Mouse (Mus musculus) testis, postnatal 14 days (tissue): Measurements from ENCODE around the gene Rac1.
"Not testable (repeated sequence)": the region's sequence is repeated elsewhere in the genome, so short reads cannot be mapped to it uniquely, and the experiment has no call there.

ENCODE experiments used
- DNase-seq: peaks from one replicate; pipeline ENCODE4 v3.0.0; 2021; ENCODE audit warnings: low spot score

Rac1 gene

DNA sequence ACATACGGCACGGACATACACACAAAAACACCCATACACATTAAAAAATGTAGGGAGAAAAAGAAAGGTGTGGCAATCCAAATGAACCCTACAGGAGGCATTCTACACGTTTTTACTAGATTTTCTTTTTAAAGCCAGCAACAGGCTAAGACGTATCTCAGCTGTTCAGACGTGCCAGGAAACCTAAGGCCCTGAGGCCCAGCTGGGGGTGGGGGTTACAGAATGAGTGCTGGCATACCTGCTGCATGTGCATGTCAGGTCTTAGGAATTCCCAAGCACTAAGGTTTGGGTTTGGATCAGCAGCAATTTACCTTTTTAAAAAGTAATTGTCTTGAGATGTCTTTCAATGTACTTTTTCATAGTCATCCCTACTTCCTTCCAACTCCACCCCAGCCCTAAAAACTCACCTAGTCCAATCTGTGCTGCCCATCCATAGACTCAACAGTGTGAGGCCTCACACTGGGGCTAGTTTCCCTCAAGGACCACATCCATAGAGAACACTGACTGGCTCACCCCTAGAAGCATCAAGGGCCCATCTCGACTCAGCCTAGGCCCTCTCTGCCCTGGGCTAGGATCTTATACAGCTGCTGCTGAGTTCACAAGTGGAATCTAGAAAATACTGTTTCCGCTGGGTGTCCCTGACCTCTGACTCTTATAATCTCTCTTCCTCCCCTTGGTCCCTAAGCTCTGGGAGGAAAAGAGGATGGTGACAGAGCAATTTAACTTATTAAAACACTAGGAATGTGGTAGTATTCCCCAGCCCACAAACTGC is 2.2 kb downstream of the Rac1 start:
- DNase-seq: no peak

DNA sequence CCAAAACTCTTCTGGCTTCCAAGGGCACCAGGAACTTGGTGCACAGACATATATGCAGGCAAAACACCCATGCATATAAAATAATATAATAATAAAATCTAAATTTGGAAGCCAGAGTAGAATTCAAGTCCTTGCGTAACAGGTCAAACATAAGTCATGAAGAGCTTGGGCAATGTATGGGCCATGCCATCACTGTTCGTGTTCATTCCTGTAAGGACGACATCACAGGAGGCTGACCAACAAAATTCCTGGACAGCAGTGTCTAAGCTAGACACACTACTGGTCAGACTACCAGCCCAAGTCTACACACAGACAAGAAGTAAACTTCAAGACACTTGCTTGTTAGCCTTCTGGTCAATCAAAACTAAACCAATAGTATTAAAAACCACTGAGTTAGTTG is 5.0 kb downstream of the Rac1 start:
- no peak for DNase-seq

DNA sequence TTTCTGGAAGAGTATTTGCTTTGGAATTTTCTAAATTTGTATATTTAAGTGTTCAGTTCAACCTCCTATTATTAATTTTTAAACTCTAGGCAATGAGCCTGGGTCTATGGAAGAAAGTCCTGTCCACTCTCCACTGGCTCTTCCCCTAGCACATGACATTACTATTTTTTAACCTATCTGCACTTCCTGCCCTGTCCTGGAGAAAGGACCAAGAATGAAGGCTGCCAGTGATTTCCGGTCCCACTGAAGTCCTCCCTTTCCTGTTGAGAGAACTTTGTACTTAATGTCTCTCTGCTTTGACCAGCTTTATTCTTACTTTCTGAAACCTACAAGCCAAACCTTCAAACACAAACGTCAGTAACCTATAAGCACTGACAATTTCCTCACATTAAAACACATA is 7.4 kb downstream of the Rac1 start:
- no peak for DNase-seq

DNA sequence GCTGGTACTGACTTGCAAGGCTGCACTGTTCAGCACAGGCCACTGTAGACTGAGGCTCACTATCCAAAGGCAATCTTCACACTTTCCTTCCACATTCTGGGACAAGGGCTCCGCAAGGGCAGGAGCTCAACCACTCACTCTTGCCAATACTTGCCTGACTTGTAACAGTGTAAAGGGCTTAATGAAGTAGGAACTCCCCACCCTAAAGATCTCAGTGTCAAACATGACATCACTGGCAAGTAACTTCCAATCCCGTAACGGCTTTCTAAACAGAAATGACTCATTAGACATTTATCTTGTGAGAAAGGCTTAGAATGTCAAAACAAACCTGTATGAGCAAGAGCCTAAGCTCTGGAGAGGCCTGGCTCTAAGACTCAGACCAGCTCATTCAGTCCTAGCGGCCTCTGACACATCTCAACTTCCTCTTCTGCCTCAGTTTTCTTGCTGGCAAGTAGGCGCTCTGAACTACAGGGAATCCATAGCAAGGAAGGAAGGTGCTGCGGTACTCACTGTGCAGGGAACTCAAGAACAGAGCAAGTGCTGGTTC is 9.7 kb downstream of the Rac1 start:
- no peak for DNase-seq

- DNase-seq: no peak
Observed at GRCm38 (mm10) chr5:143517436-143517835, 10.4 kb downstream of the Rac1 start.

DNA sequence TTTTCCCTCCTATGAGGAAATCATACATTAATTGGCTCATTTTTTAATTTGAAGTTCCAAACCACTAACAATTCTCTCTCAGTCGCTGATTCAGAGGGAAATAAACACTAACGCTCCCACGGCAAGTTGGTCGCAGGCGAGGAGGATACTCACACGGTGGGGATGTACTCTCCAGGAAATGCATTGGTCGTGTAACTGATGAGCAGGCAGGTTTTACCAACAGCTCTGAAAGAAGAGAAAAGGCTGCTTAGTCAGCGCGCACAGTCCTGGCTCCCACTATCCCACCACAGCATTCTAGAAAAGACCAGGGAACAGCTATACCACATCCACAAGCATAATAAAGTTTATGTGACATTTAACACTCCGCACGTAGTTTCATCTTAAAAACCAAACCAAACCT is 10.8 kb downstream of the Rac1 start:
- no peak for DNase-seq

DNA sequence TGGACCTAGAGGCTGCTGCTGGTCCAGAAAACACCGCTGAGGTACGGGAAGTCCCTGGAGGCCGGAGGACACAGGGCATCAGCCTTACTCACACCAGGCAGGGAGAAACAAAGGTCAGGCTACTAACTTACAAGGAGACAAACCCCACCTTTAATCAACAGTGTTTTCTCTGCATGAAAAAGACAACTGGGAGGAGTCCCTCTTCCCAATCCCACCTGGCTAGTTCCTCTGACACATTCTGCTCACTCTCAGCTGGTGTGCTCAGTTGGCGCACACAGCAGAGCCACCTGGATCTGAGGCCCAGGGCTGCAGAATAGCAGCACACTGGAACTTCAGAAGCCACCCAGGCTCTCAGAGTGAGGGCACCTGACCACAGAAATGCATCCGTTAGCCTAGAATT is 13.0 kb downstream of the Rac1 start:
- DNase-seq: no peak

- no peak for DNase-seq
Observed at GRCm38 (mm10) chr5:143512305-143512704, 15.5 kb downstream of the Rac1 start.

- DNase-seq: no peak
Observed at GRCm38 (mm10) chr5:143511577-143511976, 16.3 kb downstream of the Rac1 start.

DNA sequence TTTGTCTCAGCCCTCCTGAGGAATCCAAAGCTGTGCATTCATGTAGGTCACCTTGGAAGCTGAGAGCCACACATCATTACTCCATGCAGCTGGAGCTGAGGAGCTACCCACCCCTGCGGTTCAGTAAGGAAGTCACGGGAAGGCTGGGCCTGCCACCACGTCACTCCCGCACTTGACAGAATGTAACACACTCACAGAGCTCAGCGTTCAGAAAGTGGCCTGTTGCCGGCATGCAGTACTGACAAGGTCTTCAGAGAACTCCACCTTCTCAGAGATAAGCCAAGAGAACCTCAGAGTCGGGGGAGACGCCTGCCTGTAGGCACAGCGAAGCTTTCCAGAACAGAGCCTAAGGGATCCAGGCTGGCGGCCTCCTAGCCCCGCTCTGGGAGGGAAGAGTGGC is 18.1 kb downstream of the Rac1 start:
- no peak for DNase-seq

- DNase-seq: no peak
Observed at GRCm38 (mm10) chr5:143509294-143509693, 18.5 kb downstream of the Rac1 start.

DNA sequence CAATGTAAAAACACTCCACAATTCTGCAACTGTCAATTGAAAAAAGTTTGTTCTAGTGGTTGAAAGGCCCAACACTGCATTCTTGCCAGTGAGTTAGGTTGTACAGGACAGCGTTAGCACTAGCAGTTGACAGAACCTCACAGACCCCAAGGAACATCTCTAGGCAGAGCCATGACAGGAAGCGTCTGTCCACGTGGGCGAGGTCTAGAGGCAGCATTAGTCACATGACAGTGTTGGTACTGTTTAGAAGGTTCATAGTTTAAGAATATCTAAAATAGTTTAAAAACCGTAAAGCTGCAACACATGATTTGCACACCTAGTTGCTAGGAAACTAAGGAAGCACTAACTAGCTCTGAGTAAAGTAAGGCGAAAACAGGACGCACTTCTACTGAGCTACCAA is 22.3 kb downstream of the Rac1 start:
- DNase-seq: no peak

GRCm38 (mm10) chr5:143505056-143505455 is 22.8 kb downstream of the Rac1 start:
- no peak for DNase-seq

- DNase-seq: no peak
Observed at GRCm38 (mm10) chr5:143504453-143504852, 23.4 kb downstream of the Rac1 start.

- DNase-seq: no peak
Observed at GRCm38 (mm10) chr5:143503740-143504139, 24.1 kb downstream of the Rac1 start.

DNA sequence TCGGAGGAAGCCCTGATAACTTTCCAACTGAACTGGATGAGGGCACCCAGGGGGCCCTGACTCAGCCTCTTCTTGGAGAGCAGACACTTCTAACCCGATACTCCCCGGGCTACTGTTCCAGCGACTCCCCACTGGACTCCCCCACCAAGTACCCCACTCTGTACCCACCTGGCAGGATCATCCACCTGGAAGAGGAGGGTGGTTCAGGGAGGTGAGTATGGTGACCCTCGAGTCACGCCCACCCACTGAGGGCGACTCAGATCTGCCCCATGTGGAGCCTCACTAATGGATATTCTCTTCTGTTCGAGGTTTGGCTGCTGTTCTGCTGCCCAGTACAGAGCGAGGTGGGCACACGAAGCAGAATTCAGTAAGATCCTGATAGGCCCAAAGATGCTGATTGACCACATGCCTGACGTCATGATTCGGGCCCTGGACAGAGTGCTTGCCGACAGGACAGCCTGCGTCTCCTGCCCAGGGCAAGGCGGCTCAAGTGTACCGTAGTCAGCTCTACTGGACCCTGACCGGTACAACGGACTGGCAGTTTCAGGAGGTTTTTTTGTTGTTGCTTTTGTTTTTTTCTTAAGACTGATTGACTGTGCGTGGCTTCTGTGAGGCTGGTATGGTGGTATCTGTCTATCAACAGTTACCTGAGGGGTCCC is 24.8 kb downstream of the Rac1 start:
- no peak for DNase-seq

- no peak for DNase-seq
Observed at GRCm38 (mm10) chr5:143501649-143502048, 26.2 kb downstream of the Rac1 start.

DNA sequence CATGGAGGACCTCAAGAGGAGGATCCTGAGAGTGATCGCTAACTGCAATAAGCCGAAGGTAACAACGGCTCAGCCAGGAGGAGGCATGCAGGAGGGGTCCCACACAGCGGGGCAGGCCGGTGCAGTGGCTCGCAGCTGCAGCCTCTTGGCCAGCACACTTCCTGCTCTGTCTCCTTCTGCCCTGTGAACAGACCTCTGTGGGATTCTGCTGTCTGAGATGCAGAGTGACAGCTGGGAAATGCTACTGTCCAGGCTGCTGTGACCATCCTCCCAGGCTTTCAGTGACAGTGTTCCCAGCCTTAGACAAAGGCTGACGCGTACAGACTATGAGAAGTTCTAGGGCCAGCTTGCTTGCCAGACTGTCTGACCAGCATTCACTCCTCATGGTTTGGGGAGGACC is 26.7 kb downstream of the Rac1 start:
- DNase-seq: no peak

- DNase-seq: not testable (repeated sequence)
Observed at GRCm38 (mm10) chr5:143500711-143501110, 27.1 kb downstream of the Rac1 start.

- no peak for DNase-seq
Observed at GRCm38 (mm10) chr5:143499686-143500085, 28.1 kb downstream of the Rac1 start.

- DNase-seq: no peak
Observed at GRCm38 (mm10) chr5:143499197-143499596, 28.6 kb downstream of the Rac1 start.

DNA sequence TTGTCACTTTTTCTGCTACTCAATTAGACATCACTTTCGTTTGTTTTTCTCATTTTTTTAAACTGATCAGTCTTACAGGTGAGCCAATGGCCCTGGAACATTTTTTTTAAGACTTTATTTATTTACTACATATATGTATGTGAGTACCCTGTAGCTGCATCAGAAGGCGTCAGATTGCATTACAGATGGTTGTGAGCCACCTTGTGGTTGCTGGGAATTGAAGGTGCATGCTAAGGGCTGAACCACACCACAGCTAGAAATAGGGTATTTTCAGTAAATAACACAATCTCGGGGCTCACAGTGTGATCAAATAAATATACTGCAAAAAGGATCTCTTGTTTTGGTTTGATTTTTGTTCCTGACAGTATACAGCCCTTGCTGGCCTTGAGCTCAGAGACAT is 30.4 kb downstream of the Rac1 start:
- DNase-seq: no peak

- no peak for DNase-seq
Observed at GRCm38 (mm10) chr5:143495708-143496107, 32.1 kb downstream of the Rac1 start.

DNA sequence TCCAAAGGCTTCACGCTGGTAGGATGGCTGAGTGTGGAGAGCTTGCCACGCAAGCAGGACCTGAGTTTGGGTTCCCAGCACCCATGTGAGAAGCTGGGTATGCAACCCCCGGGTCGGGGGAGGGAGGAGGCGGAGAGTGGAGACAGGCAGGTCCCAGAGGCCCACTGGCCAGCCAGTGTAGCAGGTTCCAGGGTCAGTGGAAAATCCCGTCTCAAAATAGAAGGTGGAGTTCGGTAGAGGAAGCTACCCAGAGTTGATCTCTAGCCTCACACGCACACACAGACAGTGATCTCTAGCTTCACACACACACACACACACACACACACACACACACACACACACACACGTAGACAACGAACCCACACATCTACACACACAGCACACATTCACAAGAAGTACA is 34.7 kb downstream of the Rac1 start:
- no peak for DNase-seq
